Mouse (Mus musculus): Measurements from ENCODE around the gene Pdp2.
"Not testable (repeated sequence)": the region's sequence is repeated elsewhere in the genome, so short reads cannot be mapped to it uniquely, and the experiment has no call there.

Gene Pdp2

GRCm38 (mm10) chr8:104633156-104633744, 42.0 kb downstream of the Pdp2 start:
- DNase-seq (ENCODE audit: low read depth): no peak

- DNase-seq (ENCODE audit: low read depth): no peak
Measured at GRCm38 (mm10) chr8:104635004-104635710, 43.9 kb downstream of the Pdp2 start.

GRCm38 (mm10) chr8:104638010-104638409, 46.8 kb downstream of the Pdp2 start:
- no peak for DNase-seq (ENCODE audit: low read depth)

GRCm38 (mm10) chr8:104640241-104640640, 49.0 kb downstream of the Pdp2 start:
- no peak for DNase-seq (ENCODE audit: low read depth)

- no peak for DNase-seq (ENCODE audit: low read depth)
Measured at GRCm38 (mm10) chr8:104640831-104641370, 49.6 kb downstream of the Pdp2 start.

- peak; percentile 73 for DNase-seq (ENCODE audit: low read depth)
Measured at GRCm38 (mm10) chr8:104641426-104642323, 50.4 kb downstream of the Pdp2 start, which contains the start of gene Ciao2b. Gene Ciao2b (minus strand): TSS chr8:104641965.

GRCm38 (mm10) chr8:104642324-104642654, 51.0 kb downstream of the Pdp2 start:
- no peak for DNase-seq (ENCODE audit: low read depth)

- not testable (repeated sequence) for DNase-seq (ENCODE audit: low read depth)
Measured at GRCm38 (mm10) chr8:104644187-104644586, 52.9 kb downstream of the Pdp2 start.

Measured in c-Kit-positive CD71-negative TER-119-negative erythroid progenitor cells, embryonic 14.5 days (primary cell).